Mouse (Mus musculus): Measurements from ENCODE around the gene Pomp. TPM values are rescaled to one million over a fixed set of nuclear protein-coding genes. Genes with fewer than 3 reads are reported as not detected.

The Pomp gene
- total and polyA plus RNA-seq, 2 experiments from 2014 or later = 116 to 312 TPM

GRCm38 (mm10) chr5:147875210-147875609 is 14.9 kb downstream of the Pomp start:
- Histone ChIP-seq H3K9me3 (replicated peaks; ENCODE audit: control insufficient read depth, low read length) (0 out of 2 replicates have a peak, but pooled peaks cover 5% of the 10 kb centered on the region), H3K36me3 (replicated peaks; ENCODE audit: control insufficient read depth, insufficient read depth, low read length) (peaks cover 85% of the 10 kb centered on the region), H3K4me2 (ENCODE audit: low read depth, low read length) (no peak overlapping the region), H3K27ac (ENCODE audit: low read depth) (no peak overlapping the region), H3K9ac (replicated peaks; ENCODE audit: low read depth, low read length) (no peak overlapping the region), H3K4me3 (ENCODE audit: low read depth, low read length) (no peak overlapping the region), H3K4me1 (ENCODE audit: control insufficient read depth, insufficient read depth) (no peaks in the 10 kb centered on the region), H3K27me3 (ENCODE audit: control insufficient read depth, insufficient read depth, low read length) (no peaks in the 10 kb centered on the region)
- TF ChIP-seq CTCF (IDR thresholded peaks at IDR 0.05; ENCODE audit: low read depth) (no peak), EP300 (IDR thresholded peaks at IDR 0.05; ENCODE audit: low read depth) (no peak)
- ATAC-seq (ENCODE audit: insufficient read depth, low read depth) (no peak), DNase-seq (ENCODE audit: low spot score) (no peak)
- WGBS = 93% methylated on average over 8 of the region's 8 CpGs

- Histone ChIP-seq H3K27me3 (ENCODE audit: control insufficient read depth, insufficient read depth, low read length) (no peaks in the 10 kb centered on the region), H3K27ac (ENCODE audit: low read depth) (no peak overlapping the region), H3K9me3 (replicated peaks; ENCODE audit: control insufficient read depth, low read length) (0 out of 2 replicates have a peak, but pooled peaks cover 5% of the 10 kb centered on the region), H3K9ac (replicated peaks; ENCODE audit: low read depth, low read length) (no peak overlapping the region), H3K4me3 (ENCODE audit: low read depth, low read length) (no peak overlapping the region), H3K4me2 (ENCODE audit: low read depth, low read length) (no peak overlapping the region), H3K36me3 (replicated peaks; ENCODE audit: control insufficient read depth, insufficient read depth, low read length) (peaks cover 78% of the 10 kb centered on the region), H3K4me1 (ENCODE audit: control insufficient read depth, insufficient read depth) (no peaks in the 10 kb centered on the region)
- ATAC-seq (ENCODE audit: insufficient read depth, low read depth) (no peak), DNase-seq (ENCODE audit: low spot score) (no peak)
- 83% methylated on average over 6 of the region's 6 CpGs for WGBS
- TF ChIP-seq EP300 (IDR thresholded peaks at IDR 0.05; ENCODE audit: low read depth) = no peak
- no peak; the same call in 1 of the 2 replicates for TF ChIP-seq CTCF (IDR thresholded peaks at IDR 0.05; ENCODE audit: low read depth)
Measured at GRCm38 (mm10) chr5:147877520-147877919, 17.3 kb downstream of the Pomp start.

- no peak overlapping the region for H3K27ac ChIP-seq (ENCODE audit: low read depth)
- H3K4me1 ChIP-seq (ENCODE audit: control insufficient read depth, insufficient read depth) = no peaks in the 10 kb centered on the region
- H3K27me3 ChIP-seq (ENCODE audit: control insufficient read depth, insufficient read depth, low read length) = no peaks in the 10 kb centered on the region
- H3K36me3 ChIP-seq (replicated peaks; ENCODE audit: control insufficient read depth, insufficient read depth, low read length) = peaks cover 60% of the 10 kb centered on the region
- 0 out of 2 replicates have a peak, but pooled peaks cover 5% of the 10 kb centered on the region for H3K9me3 ChIP-seq (replicated peaks; ENCODE audit: control insufficient read depth, low read length)
- H3K4me3 ChIP-seq (ENCODE audit: low read depth, low read length) = no peak overlapping the region
- no peak for ATAC-seq (ENCODE audit: insufficient read depth, low read depth)
- no peak for DNase-seq (ENCODE audit: low spot score)
- no peak overlapping the region for H3K4me2 ChIP-seq (ENCODE audit: low read depth, low read length)
- TF ChIP-seq EP300 (IDR thresholded peaks at IDR 0.05; ENCODE audit: low read depth) (no peak), CTCF (IDR thresholded peaks at IDR 0.05; ENCODE audit: low read depth) (no peak)
- H3K9ac ChIP-seq (replicated peaks; ENCODE audit: low read depth, low read length) = no peak overlapping the region
- 77% methylated on average over 17 of the region's 17 CpGs for whole genome bisulfite sequencing
Measured at GRCm38 (mm10) chr5:147879971-147880682, 19.9 kb downstream of the Pomp start.

- Histone ChIP-seq H3K9ac (replicated peaks; ENCODE audit: low read depth, low read length) (no peak overlapping the region), H3K27ac (ENCODE audit: low read depth) (no peak overlapping the region), H3K27me3 (ENCODE audit: control insufficient read depth, insufficient read depth, low read length) (no peaks in the 10 kb centered on the region), H3K36me3 (replicated peaks; ENCODE audit: control insufficient read depth, insufficient read depth, low read length) (peaks cover 32% of the 10 kb centered on the region; the same call in 1 of the 2 replicates), H3K9me3 (replicated peaks; ENCODE audit: control insufficient read depth, low read length) (no peaks in the 10 kb centered on the region), H3K4me3 (ENCODE audit: low read depth, low read length) (no peak overlapping the region), H3K4me1 (ENCODE audit: control insufficient read depth, insufficient read depth) (no peaks in the 10 kb centered on the region), H3K4me2 (ENCODE audit: low read depth, low read length) (no peak overlapping the region)
- TF ChIP-seq CTCF (IDR thresholded peaks at IDR 0.05; ENCODE audit: low read depth) (no peak), EP300 (IDR thresholded peaks at IDR 0.05; ENCODE audit: low read depth) (no peak)
- WGBS = 71% methylated on average over 6 of the region's 6 CpGs
- DNase-seq (ENCODE audit: low spot score) (no peak), ATAC-seq (ENCODE audit: insufficient read depth, low read depth) (no peak)
Measured at GRCm38 (mm10) chr5:147883581-147883980, 23.3 kb downstream of the Pomp start.

GRCm38 (mm10) chr5:147888313-147889297 is 28.3 kb downstream of the Pomp start:
- H3K9me3 ChIP-seq (replicated peaks; ENCODE audit: control insufficient read depth, low read length) = no peaks in the 10 kb centered on the region
- WGBS = 29% methylated on average over 9 of the region's 12 CpGs
- ATAC-seq (ENCODE audit: insufficient read depth, low read depth) (no peak), DNase-seq (ENCODE audit: low spot score) (no peak)
- H3K36me3 ChIP-seq (replicated peaks; ENCODE audit: control insufficient read depth, insufficient read depth, low read length) = peaks cover 4% of the 10 kb centered on the region; the same call in 1 of the 2 replicates
- no peak overlapping the region for H3K9ac ChIP-seq (replicated peaks; ENCODE audit: low read depth, low read length)
- TF ChIP-seq CTCF (IDR thresholded peaks at IDR 0.05; ENCODE audit: low read depth) (no peak), EP300 (IDR thresholded peaks at IDR 0.05; ENCODE audit: low read depth) (no peak)
- H3K4me1 ChIP-seq (ENCODE audit: control insufficient read depth, insufficient read depth) = no peaks in the 10 kb centered on the region
- H3K4me3 ChIP-seq (ENCODE audit: low read depth, low read length) = no peak overlapping the region
- no peak overlapping the region for H3K27ac ChIP-seq (ENCODE audit: low read depth)
- H3K27me3 ChIP-seq (ENCODE audit: control insufficient read depth, insufficient read depth, low read length) = no peaks in the 10 kb centered on the region
- H3K4me2 ChIP-seq (ENCODE audit: low read depth, low read length) = no peak overlapping the region
